Mouse (Mus musculus) forelimb bud, embryonic 11.5 days (tissue): ENCODE measurements around the gene Ankrd13a.

ENCODE experiments used
- DNase-seq: peaks from one replicate; pipeline ENCODE4 v3.0.0-alpha.2; 2012; ENCODE audit warnings: low read depth, low spot score

The Ankrd13a gene

GRCm38 (mm10) chr5:114799848-114800247 is 25.4 kb downstream of the Ankrd13a start:
- DNase-seq, result no peak

- DNase-seq, result no peak
Observed at GRCm38 (mm10) chr5:114801049-114801448, 26.6 kb downstream of the Ankrd13a start.

- DNase-seq, result no peak
Observed at GRCm38 (mm10) chr5:114801841-114802240, 27.4 kb downstream of the Ankrd13a start.

- DNase-seq, result no peak
Observed at GRCm38 (mm10) chr5:114803231-114803630, 28.8 kb downstream of the Ankrd13a start.

- no peak for DNase-seq
Observed at GRCm38 (mm10) chr5:114804335-114804734, 29.9 kb downstream of the Ankrd13a start.

GRCm38 (mm10) chr5:114804958-114805357 is 30.5 kb downstream of the Ankrd13a start:
- DNase-seq, result no peak

- DNase-seq, result no peak
Observed at GRCm38 (mm10) chr5:114805436-114806350, 31.2 kb downstream of the Ankrd13a start.

- no peak for DNase-seq
Observed at GRCm38 (mm10) chr5:114806636-114807035, 32.2 kb downstream of the Ankrd13a start.

GRCm38 (mm10) chr5:114807063-114807462 is 32.6 kb downstream of the Ankrd13a start:
- DNase-seq, result no peak

- DNase-seq, result no peak
Observed at GRCm38 (mm10) chr5:114807468-114807867, 33.0 kb downstream of the Ankrd13a start.

- DNase-seq, result no peak
Observed at GRCm38 (mm10) chr5:114807893-114808292, 33.4 kb downstream of the Ankrd13a start.

- no peak for DNase-seq
Observed at GRCm38 (mm10) chr5:114808385-114808784, 33.9 kb downstream of the Ankrd13a start.

GRCm38 (mm10) chr5:114809181-114809756 is 34.8 kb downstream of the Ankrd13a start:
- no peak for DNase-seq

- DNase-seq, result no peak
Observed at GRCm38 (mm10) chr5:114809826-114810225, 35.3 kb downstream of the Ankrd13a start.

GRCm38 (mm10) chr5:114813525-114814181 is 39.2 kb downstream of the Ankrd13a start:
- DNase-seq, result peak; percentile 89

- no peak for DNase-seq
Observed at GRCm38 (mm10) chr5:114816599-114816998, 42.1 kb downstream of the Ankrd13a start.

- no peak for DNase-seq
Observed at GRCm38 (mm10) chr5:114818124-114818523, 43.6 kb downstream of the Ankrd13a start.

GRCm38 (mm10) chr5:114822796-114823688 is 48.6 kb downstream of the Ankrd13a start, which contains the start of gene 1500011B03Rik:
Gene 1500011B03Rik (minus strand): TSS chr5:114823468.
- peak; percentile 83 for DNase-seq

- no peak for DNase-seq
Observed at GRCm38 (mm10) chr5:114824197-114824596, 49.7 kb downstream of the Ankrd13a start.

- DNase-seq, result peak; percentile 86
Observed at GRCm38 (mm10) chr5:114825978-114826691, 51.7 kb downstream of the Ankrd13a start.

- DNase-seq, result no peak
Observed at GRCm38 (mm10) chr5:114827427-114827826, 53.0 kb downstream of the Ankrd13a start.
